Mouse (Mus musculus) midbrain, embryonic 11.5 days (tissue): ENCODE data around the gene Pfkfb4. TPM values are rescaled to one million over a fixed set of nuclear protein-coding genes. Genes with fewer than 3 reads are reported as not detected.
A peak's percentile ranks its signal among the peaks of the same experiment; 100 is the strongest.

Experiments
- ATAC-seq: fragments of 200-750 bp; cut with Nextera tagmentation; 2 replicates; pipeline ENCODE4 v1.8.0; 2017; ENCODE audit warnings: moderate TSS enrichment, moderate library complexity; ENCODE audit not compliant: low FRiP score
- DNase-seq: peaks from one replicate; pipeline ENCODE4 v3.0.0; 2015; ENCODE audit warnings: low spot score; ENCODE audit errors: missing footprints
- H3K27ac ChIP-seq: fragments of 300-500 bp; sonication (generic); 2 replicates; pipeline ENCODE4 v1.5.1; 2014; ENCODE audit warnings: low read depth, low read length
- H3K27me3 ChIP-seq: fragments of 300-500 bp; sonication (generic); 2 replicates; pipeline ENCODE4 v1.6.1; 2014; ENCODE audit warnings: mild to moderate bottlenecking, low read length, moderate library complexity, mixed read lengths; ENCODE audit not compliant: control insufficient read depth, insufficient read depth
- H3K36me3 ChIP-seq: fragments of 300-500 bp; sonication (generic); 2 replicates; pipeline ENCODE4 v1.6.1; 2014; ENCODE audit warnings: mild to moderate bottlenecking, low read length, moderate library complexity, mixed read lengths; ENCODE audit not compliant: control insufficient read depth, insufficient read depth
- H3K4me1 ChIP-seq: fragments of 300-500 bp; sonication (generic); 2 replicates; pipeline ENCODE4 v1.6.1; 2014; ENCODE audit warnings: low read length; ENCODE audit not compliant: control insufficient read depth, insufficient read depth
- H3K4me2 ChIP-seq: fragments of 300-500 bp; sonication (generic); 2 replicates; pipeline ENCODE4 v1.6.1; 2014; ENCODE audit warnings: mild to moderate bottlenecking, moderate library complexity
- H3K4me3 ChIP-seq: fragments of 300-500 bp; sonication (generic); 2 replicates; pipeline ENCODE4 v1.5.1; 2014; ENCODE audit warnings: low read depth, low read length
- H3K9ac ChIP-seq: fragments of 300-500 bp; sonication (generic); 2 replicates; pipeline ENCODE4 v1.6.1; 2014; ENCODE audit warnings: low read length
- H3K9me3 ChIP-seq: fragments of 300-500 bp; sonication (generic); 2 replicates; pipeline ENCODE4 v1.6.1; 2016; ENCODE audit warnings: low read length; ENCODE audit not compliant: control insufficient read depth
- WGBS: fragments of 180-500 bp; shearing (Covaris S2); extraction: QIAGEN DNeasy Blood & Tissue Kit; methylation state at CpG from one replicate; pipeline ENCODE4 v1.1.7; 2014; 5-methylcytosine and 5-hydroxymethylcytosine counted together
- polyA plus RNA-seq: library from polyadenylated mRNA; unstranded; fragments of >200 nt; fragmentation: Nextera tagmentation; extraction: Ambion mirVana; gene quantifications from 2 replicates; pipeline ENCODE4 v1.2.1, GENCODE M21; 2014

Pfkfb4 gene
- polyA plus RNA-seq, 1 experiment from 2014 or later: 10.5 TPM

DNA sequence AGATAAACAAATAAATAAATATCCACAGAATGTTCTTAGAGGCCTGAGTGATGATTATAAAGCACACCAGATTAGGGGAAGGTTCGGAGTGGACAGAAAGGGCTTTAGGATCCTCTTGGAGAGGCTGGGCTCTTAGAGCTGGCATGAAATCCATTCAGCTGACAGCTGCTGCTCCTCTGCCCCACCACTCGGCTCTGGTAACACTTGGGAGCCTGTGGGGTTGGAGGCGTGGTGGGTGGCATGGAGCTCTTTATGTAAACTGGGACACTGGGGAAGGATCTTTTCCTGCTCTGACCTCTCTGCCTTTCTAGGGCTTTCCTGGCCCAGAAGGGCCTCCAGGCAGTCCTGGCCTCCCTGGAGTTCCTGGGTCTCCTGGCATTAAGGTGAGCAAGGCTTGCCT lies 28.0 kb upstream of the Pfkfb4 start:
- Histone ChIP-seq H3K9ac (no peak overlapping the region), H3K4me2 (no peak overlapping the region), H3K36me3 (no peaks in the 10 kb centered on the region), H3K4me3 (no peak overlapping the region), H3K4me1 (no peaks in the 10 kb centered on the region), H3K27me3 (no peaks in the 10 kb centered on the region), H3K9me3 (no peaks in the 10 kb centered on the region), H3K27ac (no peak overlapping the region)
- ATAC-seq (no peak), DNase-seq (no peak)
- WGBS: 77% methylated on average over 3 of the region's 3 CpGs

DNA sequence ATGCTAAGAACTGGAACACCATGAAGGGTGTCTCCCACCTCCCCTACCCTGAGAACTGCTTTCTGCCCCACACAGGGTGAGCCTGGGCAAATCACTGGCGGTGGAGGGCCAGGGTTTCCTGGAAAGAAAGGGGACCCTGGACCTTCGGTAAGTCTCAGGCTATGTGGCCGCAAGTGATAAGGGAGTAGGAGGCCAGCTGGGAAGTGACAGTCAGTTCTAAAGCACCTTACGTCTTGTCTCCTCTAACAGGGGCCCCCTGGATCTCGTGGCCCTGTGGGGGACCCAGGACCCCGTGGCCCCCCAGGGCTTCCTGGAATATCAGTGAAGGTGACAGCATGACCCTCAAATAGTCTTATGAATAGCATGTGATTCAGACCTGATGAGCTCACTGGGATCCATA lies 27.2 kb upstream of the Pfkfb4 start:
- DNase-seq: no peak
- Histone ChIP-seq H3K36me3 (no peaks in the 10 kb centered on the region), H3K9ac (no peak overlapping the region), H3K27ac (no peak overlapping the region), H3K4me2 (no peak overlapping the region), H3K4me1 (no peaks in the 10 kb centered on the region), H3K27me3 (no peaks in the 10 kb centered on the region), H3K4me3 (no peak overlapping the region), H3K9me3 (no peaks in the 10 kb centered on the region)
- ATAC-seq: no peak
- WGBS: 87% methylated on average over 6 of the region's 6 CpGs

DNA sequence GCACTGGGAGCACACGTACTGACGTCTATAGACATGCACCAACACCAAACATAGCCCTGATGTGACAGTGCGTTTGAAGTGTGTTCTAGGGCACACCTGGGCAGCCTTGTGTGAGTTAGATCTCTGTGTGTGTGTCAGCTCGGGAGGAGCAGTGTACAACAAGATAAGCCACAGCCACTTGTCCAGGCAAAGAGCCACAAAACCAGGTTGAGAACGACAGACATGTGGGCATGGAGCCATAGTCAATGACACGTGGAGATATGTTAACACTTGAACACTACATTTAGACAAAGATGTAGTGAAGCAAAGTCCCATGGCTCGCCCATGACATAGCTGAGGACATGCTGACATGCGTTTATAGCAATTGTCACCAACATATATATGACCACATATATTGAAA lies 21.0 kb upstream of the Pfkfb4 start:
- Histone ChIP-seq H3K9me3 (no peaks in the 10 kb centered on the region), H3K27ac (no peak overlapping the region), H3K4me1 (no peaks in the 10 kb centered on the region), H3K9ac (no peak overlapping the region), H3K4me3 (no peak overlapping the region), H3K4me2 (no peak overlapping the region), H3K36me3 (no peaks in the 10 kb centered on the region), H3K27me3 (no peaks in the 10 kb centered on the region)
- DNase-seq (peak; percentile 19), ATAC-seq (no peak)
- WGBS: 91% methylated on average over 8 of the region's 8 CpGs

DNA sequence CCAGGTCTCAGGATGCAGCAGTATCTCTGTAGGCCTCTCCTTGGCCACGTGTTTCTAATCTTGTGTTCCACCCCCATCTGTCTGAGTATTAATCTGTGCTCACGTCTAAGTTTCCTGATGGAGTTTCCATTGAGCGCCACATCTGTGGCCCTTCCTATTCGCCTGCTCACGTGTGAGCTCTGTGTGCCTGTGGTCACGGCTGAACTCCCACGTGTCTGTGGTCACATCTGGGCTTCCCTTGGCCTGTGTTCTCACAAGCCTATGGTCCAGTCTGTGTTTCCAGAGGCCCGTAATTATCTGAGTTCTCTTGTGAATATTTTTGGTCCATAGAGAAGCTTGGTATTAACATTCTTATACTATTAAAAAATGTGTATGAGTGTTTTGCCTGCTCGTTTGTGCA lies 15.1 kb upstream of the Pfkfb4 start:
- ATAC-seq (no peak), DNase-seq (peak; percentile 51)
- H3K27me3 ChIP-seq: no peaks in the 10 kb centered on the region
- no peak overlapping the region for H3K4me3 ChIP-seq
- H3K9ac ChIP-seq: no peak overlapping the region
- H3K9me3 ChIP-seq: no peaks in the 10 kb centered on the region
- no peaks in the 10 kb centered on the region for H3K36me3 ChIP-seq
- H3K4me1 ChIP-seq: no peaks in the 10 kb centered on the region
- 85% methylated on average over 9 of the region's 9 CpGs for WGBS
- H3K27ac ChIP-seq: no peak overlapping the region
- no peak overlapping the region for H3K4me2 ChIP-seq

DNA sequence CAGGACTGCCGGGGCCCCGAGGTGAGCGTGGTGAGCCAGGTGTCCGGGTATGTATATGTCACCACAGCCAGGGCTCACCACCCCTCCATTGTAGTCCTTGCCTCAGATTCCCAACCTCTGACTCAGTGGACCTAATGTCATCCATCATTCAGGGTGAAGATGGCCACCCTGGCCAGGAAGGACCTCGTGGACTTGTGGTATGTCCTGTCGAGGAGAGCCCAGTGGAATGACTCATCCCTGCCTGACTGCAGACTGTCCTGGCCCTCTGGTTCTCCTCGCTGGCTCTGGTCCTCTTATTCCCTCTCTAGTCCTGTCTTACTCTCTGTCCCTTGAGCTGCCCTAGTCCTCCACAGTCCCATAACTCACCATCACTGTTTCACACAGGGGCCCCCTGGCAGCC lies 13.6 kb upstream of the Pfkfb4 start:
- no peak overlapping the region for H3K9ac ChIP-seq
- 84% methylated on average over 7 of the region's 7 CpGs for WGBS
- H3K36me3 ChIP-seq: no peaks in the 10 kb centered on the region

DNA sequence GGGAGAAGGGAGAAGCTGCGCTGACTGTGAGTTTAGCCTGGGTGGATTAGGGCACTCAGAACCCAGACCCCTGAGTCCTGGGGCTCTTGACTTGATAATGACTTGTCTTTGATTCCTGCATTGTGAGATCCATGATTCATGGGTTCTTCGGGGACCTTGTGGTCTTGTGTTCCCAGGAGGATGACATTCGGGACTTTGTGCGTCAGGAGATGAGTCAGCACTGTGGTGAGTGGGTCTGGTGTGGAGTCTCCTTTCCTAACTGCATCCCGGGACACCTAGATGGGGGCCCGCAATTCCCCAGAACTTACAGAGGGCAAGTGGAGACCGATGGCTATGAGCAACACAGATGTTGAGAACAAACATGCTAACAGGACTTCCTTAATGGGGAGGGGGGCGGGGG lies 9.1 kb upstream of the Pfkfb4 start:
- no peaks in the 10 kb centered on the region for H3K9me3 ChIP-seq
- H3K27ac ChIP-seq: no peak overlapping the region
- H3K4me2 ChIP-seq: no peak overlapping the region
- no peak overlapping the region for H3K4me3 ChIP-seq
- H3K36me3 ChIP-seq: no peaks in the 10 kb centered on the region
- DNase-seq (no peak), ATAC-seq (no peak)
- H3K4me1 ChIP-seq: no peaks in the 10 kb centered on the region
- H3K9ac ChIP-seq: no peak overlapping the region
- WGBS: 89% methylated on average over 8 of the region's 8 CpGs
- H3K27me3 ChIP-seq: no peaks in the 10 kb centered on the region; the same call in 1 of the 2 replicates

More for the DNA sequence above, 13.6 kb upstream of the Pfkfb4 start:
- no peak overlapping the region for H3K4me2 ChIP-seq
- no peak overlapping the region for H3K4me3 ChIP-seq
- no peak for ATAC-seq
- no peaks in the 10 kb centered on the region for H3K27me3 ChIP-seq
- DNase-seq: peak; percentile 57
- H3K27ac ChIP-seq: no peak overlapping the region
- H3K9me3 ChIP-seq: no peaks in the 10 kb centered on the region
- no peaks in the 10 kb centered on the region for H3K4me1 ChIP-seq

DNA sequence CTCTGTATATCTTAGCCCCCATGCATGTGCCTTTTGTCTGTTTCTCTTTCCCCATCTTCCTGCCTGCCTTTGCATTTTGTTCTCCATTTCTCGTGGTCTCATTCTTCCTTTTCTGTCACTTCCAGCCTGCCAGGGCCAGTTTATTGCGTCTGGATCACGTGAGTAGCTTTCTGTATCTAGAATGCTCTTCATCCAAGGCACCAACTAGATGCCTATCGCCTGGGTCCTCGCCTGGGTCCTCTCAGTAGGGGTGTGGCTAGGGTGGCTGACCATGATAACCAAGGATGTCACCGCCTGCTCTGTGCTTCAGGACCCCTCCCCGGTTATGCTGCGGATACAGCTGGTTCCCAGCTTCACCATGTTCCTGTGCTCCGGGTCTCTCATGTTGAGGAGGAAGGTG lies 8.4 kb upstream of the Pfkfb4 start:
- no peaks in the 10 kb centered on the region for H3K4me1 ChIP-seq
- H3K4me2 ChIP-seq: no peak overlapping the region
- DNase-seq (peak; percentile 14), ATAC-seq (no peak)
- no peak overlapping the region for H3K4me3 ChIP-seq
- H3K36me3 ChIP-seq: no peaks in the 10 kb centered on the region
- 85% methylated on average over 9 of the region's 9 CpGs for WGBS
- no peak overlapping the region for H3K9ac ChIP-seq
- no peaks in the 10 kb centered on the region; the same call in 1 of the 2 replicates for H3K27me3 ChIP-seq
- no peaks in the 10 kb centered on the region for H3K9me3 ChIP-seq
- no peak overlapping the region for H3K27ac ChIP-seq

DNA sequence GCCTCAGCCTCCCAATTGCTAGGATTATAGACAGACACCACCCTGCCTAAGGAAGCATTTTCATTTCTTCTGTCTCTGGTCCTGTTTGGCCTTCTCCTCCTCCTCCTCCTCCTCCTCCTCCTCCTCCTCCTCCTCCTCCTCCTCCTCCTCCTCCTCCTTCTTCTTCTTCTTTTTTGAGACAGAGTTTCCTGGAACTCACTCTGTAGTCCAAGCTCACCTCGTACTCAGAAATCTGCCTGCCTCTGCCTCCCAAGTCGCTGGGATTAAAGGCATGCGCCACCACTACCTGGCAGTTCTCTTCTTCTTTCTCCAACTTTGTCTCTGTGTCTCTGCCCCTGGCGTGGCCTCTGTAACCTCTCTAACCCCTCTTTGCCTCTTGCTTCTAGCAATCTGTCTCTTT lies 5.9 kb upstream of the Pfkfb4 start, which contains the start of gene Ucn2:
TSS of gene Ucn2 (plus strand) at position 301 of the 400 bp plus-strand sequence.
- Histone ChIP-seq H3K4me3 (no peak within 1 kb of the TSS), H3K27ac (no peak within 1 kb of the TSS), H3K4me2 (no peak within 1 kb of the TSS), H3K9me3 (no peaks in the 10 kb centered on the region), H3K36me3 (no peaks in the 10 kb centered on the region), H3K27me3 (no peaks in the 10 kb centered on the region; the same call in 1 of the 2 replicates), H3K4me1 (peaks cover 2% of the 10 kb centered on the region; the same call in 1 of the 2 replicates), H3K9ac (no peak within 1 kb of the TSS)
- WGBS: 89% methylated on average over 4 of the region's 4 CpGs
- ATAC-seq: no peak
- DNase-seq: no peak

DNA sequence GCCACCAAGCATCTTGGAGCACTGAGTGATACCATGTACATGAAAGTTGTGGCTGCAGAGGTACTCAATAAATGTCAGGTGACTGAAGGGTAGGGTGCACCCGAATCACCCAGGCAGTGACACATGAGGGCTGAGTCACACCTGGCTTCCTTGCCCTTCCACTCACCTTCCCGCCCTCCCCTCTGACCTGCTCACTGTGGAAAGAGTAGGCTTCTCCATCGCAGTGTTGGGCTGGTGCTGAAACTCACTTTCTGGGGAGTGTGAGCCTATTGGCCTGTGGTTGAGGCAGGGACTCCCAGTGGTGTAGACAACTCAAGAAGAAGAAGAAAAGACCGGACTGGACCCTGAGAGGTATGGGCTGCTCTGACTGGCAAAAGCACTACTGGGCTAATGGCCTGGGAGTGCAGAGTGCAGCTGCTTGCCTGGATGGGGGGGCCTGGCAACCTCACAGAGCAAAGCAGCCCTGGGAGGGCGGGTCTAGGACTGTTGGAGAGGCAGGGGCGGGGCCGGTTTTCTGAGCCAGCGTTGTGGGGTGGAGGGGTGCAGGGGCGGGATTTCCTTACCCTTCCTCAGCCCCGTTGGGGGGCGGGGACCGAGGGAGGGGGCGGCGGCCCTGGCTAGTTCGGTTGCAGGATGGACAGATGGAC lies 3.8 kb upstream of the Pfkfb4 start:
- Histone ChIP-seq H3K9me3 (no peaks in the 10 kb centered on the region), H3K4me2 (no peak overlapping the region), H3K4me3 (no peak overlapping the region), H3K27me3 (no peaks in the 10 kb centered on the region; the same call in 1 of the 2 replicates), H3K4me1 (peaks cover 9% of the 10 kb centered on the region), H3K36me3 (no peaks in the 10 kb centered on the region), H3K9ac (no peak overlapping the region), H3K27ac (no peak overlapping the region)
- DNase-seq (no peak), ATAC-seq (no peak)
- WGBS: 27% methylated on average over 12 of the region's 15 CpGs
